Mouse (Mus musculus): ENCODE results near the gene Pip5k1b.

The Pip5k1b gene

GRCm38 (mm10) chr19:24416975-24417658, 138.6 kb downstream of the Pip5k1b start:
- DNase-seq (ENCODE audit: low spot score in 2 of 2): no peak

GRCm38 (mm10) chr19:24415778-24416621, 139.7 kb downstream of the Pip5k1b start:
- no peak for DNase-seq (ENCODE audit: low spot score in 2 of 2)

- no peak for DNase-seq (ENCODE audit: low spot score in 2 of 2)
These were observed 146.7 kb downstream of the Pip5k1b start for GRCm38 (mm10) chr19:24408863-24409564.

- no peak for DNase-seq (ENCODE audit: low spot score in 2 of 2)
These were observed 151.0 kb downstream of the Pip5k1b start for GRCm38 (mm10) chr19:24404716-24405115.

- no peak for DNase-seq (ENCODE audit: low spot score in 2 of 2)
These were observed 152.4 kb downstream of the Pip5k1b start for GRCm38 (mm10) chr19:24403245-24403644.

GRCm38 (mm10) chr19:24393920-24394319, 161.8 kb downstream of the Pip5k1b start:
- no peak for DNase-seq (ENCODE audit: low spot score in 2 of 2)

GRCm38 (mm10) chr19:24391519-24392251, 164.0 kb downstream of the Pip5k1b start:
- DNase-seq (ENCODE audit: low spot score in 2 of 2): no peak

GRCm38 (mm10) chr19:24386956-24387865, 168.5 kb downstream of the Pip5k1b start:
- DNase-seq (ENCODE audit: low spot score in 2 of 2): no peak

GRCm38 (mm10) chr19:24378470-24378869, 177.2 kb downstream of the Pip5k1b start:
- DNase-seq (ENCODE audit: low spot score in 2 of 2): no peak

GRCm38 (mm10) chr19:24371763-24372640, 183.7 kb downstream of the Pip5k1b start:
- no peak for DNase-seq (ENCODE audit: low spot score in 2 of 2)

GRCm38 (mm10) chr19:24368419-24368818, 187.3 kb downstream of the Pip5k1b start:
- DNase-seq (ENCODE audit: low spot score in 2 of 2): no peak

- DNase-seq (ENCODE audit: low spot score in 2 of 2): no peak
These were observed 187.9 kb downstream of the Pip5k1b start for GRCm38 (mm10) chr19:24367722-24368121.

GRCm38 (mm10) chr19:24366747-24367146, 188.9 kb downstream of the Pip5k1b start:
- no peak for DNase-seq (ENCODE audit: low spot score in 2 of 2)

- no peak for DNase-seq (ENCODE audit: low spot score in 2 of 2)
These were observed 192.9 kb downstream of the Pip5k1b start for GRCm38 (mm10) chr19:24362626-24363321.

- DNase-seq (ENCODE audit: low spot score in 2 of 2): no peak
These were observed 196.4 kb downstream of the Pip5k1b start for GRCm38 (mm10) chr19:24359270-24359669.

- DNase-seq (ENCODE audit: low spot score in 2 of 2): no peak
These were observed 203.2 kb downstream of the Pip5k1b start for GRCm38 (mm10) chr19:24352298-24352959.

- DNase-seq (ENCODE audit: low spot score in 2 of 2): no peak
These were observed 211.2 kb downstream of the Pip5k1b start for GRCm38 (mm10) chr19:24344501-24344900.

GRCm38 (mm10) chr19:24342786-24343185, 212.9 kb downstream of the Pip5k1b start:
- no peak for DNase-seq (ENCODE audit: low spot score in 2 of 2)
